Mouse (Mus musculus): ENCODE data around the gene Tmem273. TPM values are rescaled to one million over a fixed set of nuclear protein-coding genes. Genes with fewer than 3 reads are reported as not detected.

Gene Tmem273
- polyA plus RNA-seq, 1 experiment from 2014 or later, result 0.68 TPM

- no peaks in the 10 kb centered on the region for H3K4me1 ChIP-seq (ENCODE audit: control insufficient read depth, insufficient read depth, low read length)
- H3K27ac ChIP-seq (ENCODE audit: low read length), result no peak overlapping the region
- H3K4me2 ChIP-seq (ENCODE audit: low read depth, low read length), result no peak overlapping the region
- 44% methylated on average over 3 of the region's 3 CpGs for WGBS
- H3K4me3 ChIP-seq (ENCODE audit: low read length), result no peak overlapping the region
- no peak overlapping the region for H3K9ac ChIP-seq (ENCODE audit: low read length)
- H3K27me3 ChIP-seq (ENCODE audit: control insufficient read depth, insufficient read depth, low read length), result no peaks in the 10 kb centered on the region; the same call in 1 of the 2 replicates
- no peak for ATAC-seq (replicated peaks; ENCODE audit: extremely low read depth, insufficient read depth, low FRiP score)
- H3K9me3 ChIP-seq (replicated peaks; ENCODE audit: control insufficient read depth, low read length), result no peaks in the 10 kb centered on the region
- no peaks in the 10 kb centered on the region for H3K36me3 ChIP-seq (ENCODE audit: control insufficient read depth, insufficient read depth)
These were observed 13.0 kb upstream of the Tmem273 start for GRCm38 (mm10) chr14:32772791-32773190.

GRCm38 (mm10) chr14:32773456-32773855 lies 12.3 kb upstream of the Tmem273 start:
- ATAC-seq (replicated peaks; ENCODE audit: extremely low read depth, insufficient read depth, low FRiP score), result no peak

GRCm38 (mm10) chr14:32776077-32776476 lies 9.7 kb upstream of the Tmem273 start:
- Histone ChIP-seq H3K36me3 (ENCODE audit: control insufficient read depth, insufficient read depth) (no peaks in the 10 kb centered on the region), H3K27ac (ENCODE audit: low read length) (no peak overlapping the region), H3K4me3 (ENCODE audit: low read length) (no peak overlapping the region), H3K27me3 (ENCODE audit: control insufficient read depth, insufficient read depth, low read length) (no peaks in the 10 kb centered on the region; the same call in 1 of the 2 replicates), H3K4me2 (ENCODE audit: low read depth, low read length) (no peak overlapping the region), H3K9ac (ENCODE audit: low read length) (no peak overlapping the region), H3K4me1 (ENCODE audit: control insufficient read depth, insufficient read depth, low read length) (no peaks in the 10 kb centered on the region), H3K9me3 (replicated peaks; ENCODE audit: control insufficient read depth, low read length) (peaks cover 3% of the 10 kb centered on the region; the same call in 1 of the 2 replicates)
- no peak for ATAC-seq (replicated peaks; ENCODE audit: extremely low read depth, insufficient read depth, low FRiP score)
- WGBS, result 84% methylated on average over 7 of the region's 7 CpGs

More at GRCm38 (mm10) chr14:32773456-32773855, 12.3 kb upstream of the Tmem273 start:
- H3K4me3 ChIP-seq (ENCODE audit: low read length), result no peak overlapping the region
- H3K27me3 ChIP-seq (ENCODE audit: control insufficient read depth, insufficient read depth, low read length), result no peaks in the 10 kb centered on the region; the same call in 1 of the 2 replicates
- WGBS, result 85% methylated on average over 3 of the region's 3 CpGs
- no peak overlapping the region for H3K27ac ChIP-seq (ENCODE audit: low read length)
- H3K4me1 ChIP-seq (ENCODE audit: control insufficient read depth, insufficient read depth, low read length), result no peaks in the 10 kb centered on the region
- no peak overlapping the region for H3K4me2 ChIP-seq (ENCODE audit: low read depth, low read length)
- no peak overlapping the region for H3K9ac ChIP-seq (ENCODE audit: low read length)
- no peaks in the 10 kb centered on the region for H3K36me3 ChIP-seq (ENCODE audit: control insufficient read depth, insufficient read depth)
- peaks cover under 1% of the 10 kb centered on the region; the same call in 1 of the 2 replicates for H3K9me3 ChIP-seq (replicated peaks; ENCODE audit: control insufficient read depth, low read length)

GRCm38 (mm10) chr14:32778362-32778761 lies 7.4 kb upstream of the Tmem273 start:
- H3K4me1 ChIP-seq (ENCODE audit: control insufficient read depth, insufficient read depth, low read length), result no peaks in the 10 kb centered on the region
- H3K4me3 ChIP-seq (ENCODE audit: low read length), result no peak overlapping the region
- WGBS, result 87% methylated on average over 3 of the region's 3 CpGs
- no peak overlapping the region for H3K4me2 ChIP-seq (ENCODE audit: low read depth, low read length)
- H3K9me3 ChIP-seq (replicated peaks; ENCODE audit: control insufficient read depth, low read length), result peaks cover 3% of the 10 kb centered on the region; the same call in 1 of the 2 replicates
- H3K27me3 ChIP-seq (ENCODE audit: control insufficient read depth, insufficient read depth, low read length), result no peaks in the 10 kb centered on the region
- no peak overlapping the region for H3K9ac ChIP-seq (ENCODE audit: low read length)
- no peak overlapping the region for H3K27ac ChIP-seq (ENCODE audit: low read length)
- ATAC-seq (replicated peaks; ENCODE audit: extremely low read depth, insufficient read depth, low FRiP score), result no peak
- no peaks in the 10 kb centered on the region for H3K36me3 ChIP-seq (ENCODE audit: control insufficient read depth, insufficient read depth)

GRCm38 (mm10) chr14:32782866-32783265 lies 2.9 kb upstream of the Tmem273 start:
- no peak overlapping the region for H3K4me3 ChIP-seq (ENCODE audit: low read length)

GRCm38 (mm10) chr14:32784130-32784747 lies 1.5 kb upstream of the Tmem273 start:
- Histone ChIP-seq H3K9me3 (replicated peaks; ENCODE audit: control insufficient read depth, low read length) (no peaks in the 10 kb centered on the region), H3K4me3 (ENCODE audit: low read length) (no peak overlapping the region), H3K27ac (ENCODE audit: low read length) (no peak overlapping the region), H3K4me2 (ENCODE audit: low read depth, low read length) (no peak overlapping the region), H3K36me3 (ENCODE audit: control insufficient read depth, insufficient read depth) (no peaks in the 10 kb centered on the region), H3K4me1 (ENCODE audit: control insufficient read depth, insufficient read depth, low read length) (peaks cover 12% of the 10 kb centered on the region), H3K27me3 (ENCODE audit: control insufficient read depth, insufficient read depth, low read length) (no peaks in the 10 kb centered on the region), H3K9ac (ENCODE audit: low read length) (no peak overlapping the region)
- 39% methylated on average over 12 of the region's 12 CpGs for WGBS
- ATAC-seq (replicated peaks; ENCODE audit: extremely low read depth, insufficient read depth, low FRiP score), result no peak

More at GRCm38 (mm10) chr14:32782866-32783265, 2.9 kb upstream of the Tmem273 start:
- H3K9ac ChIP-seq (ENCODE audit: low read length), result no peak overlapping the region
- H3K27me3 ChIP-seq (ENCODE audit: control insufficient read depth, insufficient read depth, low read length), result no peaks in the 10 kb centered on the region
- WGBS, result 85% methylated on average over 4 of the region's 4 CpGs
- peaks cover 12% of the 10 kb centered on the region for H3K4me1 ChIP-seq (ENCODE audit: control insufficient read depth, insufficient read depth, low read length)
- H3K36me3 ChIP-seq (ENCODE audit: control insufficient read depth, insufficient read depth), result no peaks in the 10 kb centered on the region
- no peak overlapping the region for H3K27ac ChIP-seq (ENCODE audit: low read length)
- H3K4me2 ChIP-seq (ENCODE audit: low read depth, low read length), result no peak overlapping the region
- H3K9me3 ChIP-seq (replicated peaks; ENCODE audit: control insufficient read depth, low read length), result peaks cover 3% of the 10 kb centered on the region; the same call in 1 of the 2 replicates
- ATAC-seq (replicated peaks; ENCODE audit: extremely low read depth, insufficient read depth, low FRiP score), result no peak

GRCm38 (mm10) chr14:32784748-32785134 lies 1.0 kb upstream of the Tmem273 start:
- no peak for ATAC-seq (replicated peaks; ENCODE audit: extremely low read depth, insufficient read depth, low FRiP score)
- Histone ChIP-seq H3K9ac (ENCODE audit: low read length) (no peak overlapping the region), H3K4me1 (ENCODE audit: control insufficient read depth, insufficient read depth, low read length) (peaks cover 12% of the 10 kb centered on the region), H3K27me3 (ENCODE audit: control insufficient read depth, insufficient read depth, low read length) (no peaks in the 10 kb centered on the region), H3K9me3 (replicated peaks; ENCODE audit: control insufficient read depth, low read length) (no peaks in the 10 kb centered on the region), H3K4me2 (ENCODE audit: low read depth, low read length) (no peak overlapping the region), H3K36me3 (ENCODE audit: control insufficient read depth, insufficient read depth) (no peaks in the 10 kb centered on the region), H3K27ac (ENCODE audit: low read length) (no peak overlapping the region), H3K4me3 (ENCODE audit: low read length) (no peak overlapping the region)
- WGBS, result 76% methylated on average over 4 of the region's 4 CpGs

- Histone ChIP-seq H3K27me3 (ENCODE audit: control insufficient read depth, insufficient read depth, low read length) (no peaks in the 10 kb centered on the region), H3K27ac (ENCODE audit: low read length) (no peak overlapping the region), H3K9ac (ENCODE audit: low read length) (no peak overlapping the region), H3K4me2 (ENCODE audit: low read depth, low read length) (no peak overlapping the region), H3K36me3 (ENCODE audit: control insufficient read depth, insufficient read depth) (no peaks in the 10 kb centered on the region), H3K4me3 (ENCODE audit: low read length) (no peak overlapping the region), H3K4me1 (ENCODE audit: control insufficient read depth, insufficient read depth, low read length) (peaks cover 12% of the 10 kb centered on the region), H3K9me3 (replicated peaks; ENCODE audit: control insufficient read depth, low read length) (no peaks in the 10 kb centered on the region)
- 52% methylated on average over 5 of the region's 5 CpGs for WGBS
- ATAC-seq (replicated peaks; ENCODE audit: extremely low read depth, insufficient read depth, low FRiP score), result no peak
These were observed 1.9 kb downstream of the Tmem273 start for GRCm38 (mm10) chr14:32787691-32788090.

GRCm38 (mm10) chr14:32796375-32796774 lies 10.6 kb downstream of the Tmem273 start:
- H3K4me3 ChIP-seq (ENCODE audit: low read length), result no peak overlapping the region
- H3K9me3 ChIP-seq (replicated peaks; ENCODE audit: control insufficient read depth, low read length), result no peaks in the 10 kb centered on the region
- no peaks in the 10 kb centered on the region for H3K36me3 ChIP-seq (ENCODE audit: control insufficient read depth, insufficient read depth)
- no peak for ATAC-seq (replicated peaks; ENCODE audit: extremely low read depth, insufficient read depth, low FRiP score)
- WGBS, result 72% methylated on average over 8 of the region's 8 CpGs
- no peaks in the 10 kb centered on the region for H3K27me3 ChIP-seq (ENCODE audit: control insufficient read depth, insufficient read depth, low read length)
- no peaks in the 10 kb centered on the region for H3K4me1 ChIP-seq (ENCODE audit: control insufficient read depth, insufficient read depth, low read length)
- no peak overlapping the region for H3K4me2 ChIP-seq (ENCODE audit: low read depth, low read length)
- H3K27ac ChIP-seq (ENCODE audit: low read length), result no peak overlapping the region
- no peak overlapping the region for H3K9ac ChIP-seq (ENCODE audit: low read length)
